Mouse (Mus musculus): ENCODE measurements around the gene Tac2. TPM values are rescaled to one million over a fixed set of nuclear protein-coding genes. Genes with fewer than 3 reads are reported as not detected.

Gene Tac2
- total RNA-seq (2021), result 10 to 100 TPM; 14.5 to 17.8 TPM

DNA sequence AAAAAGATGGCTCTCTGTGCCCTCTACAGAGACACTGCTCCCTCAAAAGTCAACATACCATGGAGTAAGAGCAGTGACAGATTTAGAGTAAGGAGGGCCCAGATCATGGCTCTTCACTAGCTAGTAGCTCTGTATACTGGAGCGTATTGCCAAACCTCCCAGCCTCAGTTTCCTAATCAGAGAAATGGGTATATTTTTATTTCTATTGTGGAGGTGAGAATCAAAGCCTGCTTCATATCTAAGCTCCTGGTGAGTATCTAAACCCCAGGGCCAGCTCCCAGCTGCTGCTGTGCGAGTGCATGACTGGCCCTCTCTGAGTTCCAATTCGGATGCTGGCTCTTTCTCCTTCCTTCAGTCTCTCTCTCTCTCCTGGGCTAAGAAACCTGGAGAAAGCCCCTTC, at the start of gene Tac2:
Gene Tac2, plus strand, starts transcription at position 301 of the 400 bp plus-strand sequence.
- no peak for DNase-seq (ENCODE audit: extremely low spot score in 1 of 2, low spot score in 2 of 2)
- intact Hi-C loops (cut with DNase I), result no loop called here

DNA sequence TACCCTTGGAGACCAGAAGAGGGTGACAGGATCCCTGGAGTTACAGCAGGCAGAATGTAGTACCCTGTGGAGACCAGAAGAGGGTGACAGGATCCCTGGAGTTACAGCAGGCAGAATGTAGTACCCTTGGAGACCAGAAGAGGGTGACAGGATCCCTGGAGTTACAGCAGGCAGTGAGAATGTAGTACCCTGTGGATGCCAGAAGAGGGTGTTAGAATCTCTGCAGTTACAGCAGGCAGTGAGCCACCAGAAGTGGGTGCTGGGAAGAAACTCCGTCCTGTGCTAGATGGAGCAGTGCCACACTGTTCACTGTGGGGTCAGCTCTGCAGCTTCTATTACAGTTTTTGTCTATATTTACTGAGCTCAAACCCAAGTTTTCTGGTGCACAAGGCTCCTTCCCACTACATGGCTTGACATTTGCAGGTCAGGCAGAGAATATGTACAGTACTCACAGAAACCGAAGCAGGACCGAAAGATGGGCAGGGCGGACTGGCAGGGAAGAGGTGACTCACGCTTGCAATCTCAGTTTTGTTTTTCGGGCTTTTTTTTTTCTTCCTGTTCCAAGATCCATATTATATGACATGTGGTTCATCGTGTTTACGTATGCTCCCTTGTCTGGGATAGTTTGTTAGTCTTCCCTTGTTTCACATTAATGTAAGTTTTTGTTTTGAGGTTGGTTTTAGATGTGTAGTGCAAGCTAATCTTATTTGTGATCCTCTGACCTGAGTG, 49.3 kb upstream of the Tac2 start:
- intact Hi-C loops (cut with DNase I), result loop anchor here (5.0 kb wide), 2 partner anchors 33 to 262 kb away; partner anchors contain the start of gene Stat6
- peak; percentile 89 to 91 for DNase-seq (ENCODE audit: extremely low spot score in 1 of 2, low spot score in 2 of 2)

DNA sequence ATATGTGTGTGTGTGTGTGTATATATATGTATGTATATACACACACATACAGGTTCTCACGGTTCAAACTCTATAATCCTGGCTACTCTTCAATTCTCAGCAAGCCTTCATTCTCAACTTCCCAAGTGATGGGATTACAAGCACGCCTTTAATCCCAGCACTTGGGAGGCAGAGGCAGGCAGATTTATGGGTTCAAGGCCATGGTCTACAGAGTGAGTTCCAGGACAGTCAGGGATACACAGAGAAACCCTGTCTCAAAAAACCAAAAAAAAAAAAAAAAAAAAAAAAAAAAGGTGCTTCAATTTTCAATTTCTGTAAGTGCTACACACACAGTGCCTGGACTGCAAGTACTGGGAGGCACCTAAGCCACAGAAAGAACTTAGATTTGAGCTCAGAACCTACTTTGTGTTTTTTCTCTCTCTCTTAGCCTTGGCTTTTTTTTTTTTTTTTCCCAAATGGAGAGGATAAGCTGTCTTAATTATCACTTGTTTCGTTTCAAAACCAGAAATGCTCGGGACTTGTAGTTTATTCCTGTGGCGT, 48.3 kb upstream of the Tac2 start:
- DNase-seq (ENCODE audit: extremely low spot score in 1 of 2, low spot score in 2 of 2), result no peak
- intact Hi-C loops (cut with DNase I), result loop anchor here (5.0 kb wide), 2 partner anchors 34 to 261 kb away; partner anchors contain the start of gene Stat6

DNA sequence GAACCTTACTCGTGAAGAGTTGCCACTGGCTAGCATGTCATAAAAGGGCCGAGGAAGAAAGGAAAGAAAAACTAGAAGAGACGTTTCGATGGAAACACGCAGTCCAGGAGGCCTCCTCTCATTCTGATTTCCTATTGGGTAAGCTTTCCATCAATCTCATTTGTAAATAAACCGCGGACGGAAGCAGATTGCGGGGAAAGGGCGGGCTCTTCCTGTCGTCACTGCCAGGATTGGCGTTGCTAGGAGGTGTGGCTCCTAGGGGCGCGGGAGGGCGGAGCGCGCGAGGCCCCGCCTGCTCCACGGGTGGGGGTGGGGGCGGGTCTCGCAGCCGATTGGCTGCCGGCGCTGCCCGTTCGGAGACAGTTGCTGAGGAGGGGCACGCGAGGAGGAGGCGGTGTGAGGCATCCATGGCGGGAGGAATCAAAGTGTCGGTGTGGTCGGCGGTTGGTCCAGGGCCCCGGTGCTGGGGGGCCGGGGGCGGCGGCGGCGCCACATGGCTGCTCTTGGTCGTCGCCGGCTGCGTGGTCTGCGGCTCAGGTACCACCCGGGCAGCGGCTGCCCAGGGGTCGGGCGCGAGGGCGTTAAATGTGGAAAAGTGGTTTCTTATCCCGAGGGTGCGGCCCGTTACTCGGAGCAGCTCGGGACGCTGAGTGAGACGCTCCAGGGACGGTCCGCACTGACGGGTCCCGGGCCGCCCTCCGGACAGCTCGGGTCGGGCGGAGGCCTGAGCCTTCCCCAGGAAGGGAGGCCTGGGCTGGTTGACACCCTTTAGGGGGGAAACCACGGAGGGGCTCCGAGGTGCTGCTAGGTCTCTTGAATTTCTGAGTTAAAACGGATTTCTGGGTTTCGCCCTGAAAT, 47.4 kb upstream of the Tac2 start:
- intact Hi-C loops (cut with DNase I), result loop anchor here (5.0 kb wide), 2 partner anchors 35 to 260 kb away; partner anchors contain the start of gene Stat6
- DNase-seq (ENCODE audit: extremely low spot score in 1 of 2, low spot score in 2 of 2), result peak; percentile 94 to 95

DNA sequence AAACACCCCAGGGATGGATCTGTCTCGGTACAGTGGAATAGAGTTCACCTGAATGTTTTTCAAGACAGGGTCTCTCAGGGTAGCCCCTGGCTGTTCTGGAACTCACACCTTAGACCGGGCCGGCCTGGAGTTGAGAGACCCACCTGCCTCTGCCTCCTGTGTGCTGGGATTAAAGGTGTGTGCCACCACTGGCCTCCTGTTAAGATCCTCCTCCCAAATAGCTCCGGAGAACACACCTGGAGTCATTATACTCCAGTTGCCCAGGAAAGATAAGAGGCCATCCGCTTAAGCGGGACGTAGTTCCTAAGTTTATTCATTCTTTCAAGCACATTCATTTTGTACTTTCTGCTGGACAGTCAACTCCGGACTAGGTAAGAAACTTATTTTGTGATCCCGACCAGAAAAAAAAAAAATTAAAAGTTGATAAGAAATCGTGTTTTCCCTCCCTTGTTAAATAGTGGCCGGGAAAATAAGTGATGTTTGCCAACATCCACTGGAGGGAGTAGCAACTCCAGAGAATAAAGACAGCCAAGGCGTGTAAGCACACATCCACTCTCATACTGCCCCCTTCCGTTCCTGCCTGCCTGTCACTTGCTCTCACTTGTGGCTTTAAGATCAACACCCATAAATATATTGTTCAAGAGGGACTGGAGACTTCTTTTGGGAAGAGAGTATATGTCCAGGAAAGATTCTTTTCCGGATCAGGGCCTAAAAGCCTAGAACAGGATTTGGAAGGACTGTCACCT, 46.5 kb upstream of the Tac2 start:
- DNase-seq (ENCODE audit: extremely low spot score in 1 of 2, low spot score in 2 of 2), result peak in 1 of 2 experiments; percentile 78
- intact Hi-C loops (cut with DNase I), result loop anchor here (2.0 to 5.0 kb wide), 3 partner anchors 35 to 260 kb away; partner anchors contain the start of gene Stat6

DNA sequence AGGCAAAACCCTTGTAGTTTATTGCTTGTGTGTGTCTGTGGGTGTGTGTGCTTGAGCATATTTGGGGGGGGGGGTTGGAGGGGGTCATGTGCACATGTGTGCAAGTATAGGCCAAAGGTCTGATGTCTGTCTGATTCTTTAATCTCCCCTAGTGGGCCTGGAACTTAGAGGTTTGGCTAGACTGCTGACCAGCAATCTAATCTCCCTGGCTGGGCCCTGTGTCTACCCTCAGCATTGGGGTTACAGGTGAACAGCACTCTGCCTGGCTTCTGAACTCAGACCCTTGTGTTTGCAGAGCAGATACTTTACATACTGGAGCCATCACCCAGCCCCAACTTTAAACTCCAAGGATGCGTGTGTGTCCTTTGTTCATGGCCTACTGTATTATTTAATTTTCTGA, 45.1 kb upstream of the Tac2 start:
- intact Hi-C loops (cut with DNase I), result loop anchor here (2.0 to 5.0 kb wide), 3 partner anchors 37 to 258 kb away; partner anchors contain the start of gene Stat6
- no peak for DNase-seq (ENCODE audit: extremely low spot score in 1 of 2, low spot score in 2 of 2)

DNA sequence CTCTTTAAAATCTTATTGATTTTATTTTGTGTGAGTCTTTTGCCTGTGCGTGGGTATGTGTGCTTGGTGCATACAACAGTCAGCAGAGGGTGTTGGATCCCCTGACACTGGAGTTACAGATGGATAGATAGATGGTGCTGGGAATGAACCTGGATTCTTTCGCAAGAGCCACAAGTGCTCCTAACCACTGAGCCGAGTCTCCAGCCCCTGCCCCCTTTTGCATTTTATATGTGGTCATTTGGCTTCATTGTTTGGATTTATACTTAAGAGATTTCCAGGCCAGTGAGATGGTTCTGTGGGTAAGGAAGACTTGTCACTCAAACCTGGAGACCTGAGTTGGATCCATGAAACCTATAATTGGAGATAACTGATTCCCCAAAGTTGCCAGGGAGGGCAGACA, 44.4 kb upstream of the Tac2 start:
- intact Hi-C loops (cut with DNase I), result loop anchor here (2.0 to 10.0 kb wide), 4 partner anchors 38 to 325 kb away; partner anchors contain the start of genes Hsd17b6 and Stat6
- DNase-seq (ENCODE audit: extremely low spot score in 1 of 2, low spot score in 2 of 2), result no peak

DNA sequence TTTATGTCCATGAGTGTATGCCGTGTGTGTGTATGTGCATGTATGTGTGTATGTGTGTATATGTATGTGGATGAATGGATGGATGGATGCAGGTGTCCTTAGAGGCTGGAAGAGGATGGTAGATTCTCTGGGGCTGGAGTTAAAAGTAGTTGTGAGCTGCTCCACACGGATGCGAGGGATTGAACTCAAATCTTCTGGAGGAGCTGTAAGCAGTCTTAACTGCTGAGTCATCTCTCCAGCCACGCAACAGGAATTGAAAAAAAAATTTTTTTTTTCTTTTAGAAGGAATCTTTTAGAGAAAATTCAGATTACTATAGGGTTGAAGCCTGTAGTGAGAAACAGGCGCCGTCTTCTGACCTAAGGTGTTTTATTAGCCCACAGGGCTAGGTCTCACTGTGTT, 41.4 kb upstream of the Tac2 start:
- intact Hi-C loops (cut with DNase I), result loop anchor here (10.0 kb wide), 1 partner anchor 322 kb away; the partner anchor contains the start of gene Hsd17b6
- no peak for DNase-seq (ENCODE audit: extremely low spot score in 1 of 2, low spot score in 2 of 2)

DNA sequence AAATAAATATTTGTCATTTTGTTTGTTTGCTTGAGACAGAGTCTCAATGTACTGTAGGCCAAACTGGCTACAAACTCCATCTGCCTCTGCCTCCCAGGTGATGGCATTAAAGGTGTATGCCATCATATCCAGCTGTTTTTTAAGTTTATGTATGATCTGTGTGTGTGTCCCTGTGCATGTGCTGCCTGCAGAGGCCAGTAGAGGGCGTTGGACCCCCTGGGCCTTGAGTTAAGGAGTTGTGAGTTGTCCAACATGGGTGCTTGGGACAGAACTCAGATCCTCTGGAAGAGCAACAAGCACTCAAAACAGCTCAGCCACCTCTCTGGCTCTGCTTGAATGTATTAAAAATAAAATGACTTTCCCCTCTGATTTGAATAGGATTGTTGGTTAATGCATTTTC, 33.2 kb upstream of the Tac2 start:
- no peak for DNase-seq (ENCODE audit: extremely low spot score in 1 of 2, low spot score in 2 of 2)
- intact Hi-C loops (cut with DNase I), result no loop called here

DNA sequence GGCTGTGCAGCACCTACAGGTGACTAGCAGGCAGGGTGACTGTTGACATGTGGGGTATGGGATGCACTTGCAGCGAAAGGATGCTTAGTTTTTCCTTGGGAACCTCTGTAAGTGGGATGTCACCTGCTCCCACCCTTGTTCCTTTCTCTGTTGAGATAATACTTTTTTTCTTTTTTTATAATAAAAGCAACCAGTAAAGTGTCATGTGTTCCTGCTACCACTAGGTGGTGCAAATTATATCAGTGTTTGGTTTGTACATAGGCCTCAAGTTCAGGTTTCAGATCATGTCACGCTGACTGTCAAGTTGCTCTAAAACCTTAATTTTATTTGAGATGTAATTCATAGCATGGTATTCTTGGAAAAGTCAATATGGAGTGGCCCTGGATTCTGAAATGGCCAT, 29.6 kb upstream of the Tac2 start:
- DNase-seq (ENCODE audit: extremely low spot score in 1 of 2, low spot score in 2 of 2), result no peak
- intact Hi-C loops (cut with DNase I), result loop anchor here (5.0 kb wide), 1 partner anchor 38 kb away; no protein-coding TSS in a partner anchor

DNA sequence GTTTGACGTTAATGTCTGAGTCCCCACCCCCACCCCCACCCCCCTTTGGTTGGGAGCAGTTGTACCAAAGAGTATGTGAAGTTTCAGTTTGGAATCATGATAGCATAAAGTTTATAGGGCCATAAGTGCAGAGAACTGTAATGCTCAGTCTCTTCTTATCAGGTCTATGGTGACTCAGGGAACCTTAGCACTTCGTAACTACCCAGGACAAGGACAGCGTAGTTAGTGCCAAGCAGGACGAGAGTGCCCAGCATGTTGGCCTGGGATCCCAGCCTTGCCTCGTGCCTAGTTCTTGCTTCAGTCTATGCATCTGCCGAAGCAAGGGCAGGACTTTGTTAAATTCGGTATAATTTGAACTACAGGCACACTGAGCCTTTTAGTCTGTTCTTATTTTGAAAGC, 28.5 kb upstream of the Tac2 start:
- intact Hi-C loops (cut with DNase I), result loop anchor here (5.0 kb wide), 1 partner anchor 37 kb away; no protein-coding TSS in a partner anchor

DNA sequence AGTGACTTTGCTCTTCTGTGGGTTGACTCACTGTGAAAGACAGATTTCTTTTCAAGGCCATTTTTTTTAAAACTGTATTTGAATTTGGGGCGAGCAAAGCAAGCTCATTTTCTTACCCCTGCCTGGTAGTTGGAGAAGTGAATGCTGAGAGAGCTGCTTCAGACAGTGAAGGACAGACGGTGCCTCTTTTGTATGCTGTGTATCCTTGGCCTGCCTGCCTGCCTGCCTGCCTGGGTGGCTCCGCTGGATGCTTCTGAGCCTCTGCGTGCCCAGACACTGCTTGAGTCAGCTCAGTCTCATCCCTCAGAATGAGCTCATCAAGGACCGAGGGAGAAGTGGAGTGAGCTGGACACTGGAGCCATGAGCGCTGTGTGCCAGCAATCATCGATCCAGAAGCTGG, 25.3 kb upstream of the Tac2 start:
- no peak for DNase-seq (ENCODE audit: extremely low spot score in 1 of 2, low spot score in 2 of 2)
- intact Hi-C loops (cut with DNase I), result loop anchor here (5.0 kb wide), 1 partner anchor 33 kb away; no protein-coding TSS in a partner anchor

More for the DNA sequence above, 28.5 kb upstream of the Tac2 start:
- DNase-seq (ENCODE audit: extremely low spot score in 1 of 2, low spot score in 2 of 2), result no peak

DNA sequence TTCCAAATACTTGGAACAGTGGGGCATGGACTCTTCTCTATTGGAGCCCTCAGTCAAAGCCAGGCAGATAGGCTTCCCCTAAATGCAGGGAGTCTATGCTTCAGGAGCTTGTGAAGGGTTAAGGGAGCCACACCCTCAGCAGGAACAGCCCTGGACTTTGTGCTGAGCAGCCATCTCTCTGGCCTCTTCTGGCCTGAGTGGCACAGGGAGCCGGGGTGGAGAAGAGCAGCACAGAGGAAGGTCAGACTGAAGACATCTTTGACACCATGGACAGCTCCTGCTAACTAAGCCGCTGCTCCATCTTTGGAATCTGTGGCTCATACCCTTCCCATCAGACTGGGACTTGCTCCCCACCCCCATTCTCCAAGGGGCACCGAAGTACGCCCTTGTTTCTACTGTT, 21.0 kb upstream of the Tac2 start:
- no peak for DNase-seq (ENCODE audit: extremely low spot score in 1 of 2, low spot score in 2 of 2)
- intact Hi-C loops (cut with DNase I), result no loop called here

DNA sequence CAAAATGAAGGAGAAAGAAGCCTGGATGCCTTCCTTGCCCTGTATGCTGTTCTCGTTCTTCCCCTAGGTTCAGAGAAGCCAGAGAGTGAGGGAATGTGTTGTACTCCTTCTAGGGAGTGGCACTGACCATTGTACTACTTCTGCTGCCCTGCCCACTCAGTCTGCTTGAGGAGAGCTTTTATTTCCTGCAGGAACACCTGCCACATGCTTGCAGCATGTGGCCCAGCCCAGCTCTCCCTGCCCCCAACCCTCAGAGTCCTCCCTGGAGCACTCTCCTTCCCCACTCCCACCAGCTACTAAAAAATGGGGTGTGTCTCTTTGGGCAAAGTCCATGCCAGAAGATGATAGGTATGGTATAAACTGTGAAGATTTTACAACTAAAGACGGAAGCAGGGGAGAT, 20.0 kb upstream of the Tac2 start:
- intact Hi-C loops (cut with DNase I), result no loop called here
- DNase-seq (ENCODE audit: extremely low spot score in 1 of 2, low spot score in 2 of 2), result no peak

DNA sequence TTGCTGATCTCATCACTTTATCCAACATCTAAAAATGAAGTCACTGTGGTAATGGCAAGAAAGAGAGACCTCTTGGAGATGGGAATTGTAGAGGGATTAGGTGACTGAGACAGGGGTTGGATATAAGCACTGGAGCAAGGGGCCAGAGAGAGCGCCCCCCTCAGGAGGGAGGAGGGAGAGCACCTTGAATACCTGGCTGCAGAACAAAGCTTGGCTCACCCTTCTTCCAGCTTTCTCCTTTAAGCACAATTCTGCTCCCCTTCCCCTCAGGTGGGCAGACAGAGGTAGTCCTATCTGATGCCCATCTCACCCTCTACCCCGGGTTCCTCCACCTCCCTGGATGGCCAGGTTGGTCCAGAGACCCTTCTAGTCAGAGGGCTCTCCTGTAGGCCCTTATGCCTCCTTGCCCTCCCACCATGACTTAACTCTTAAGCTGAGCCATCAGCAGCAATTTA, 19.5 kb upstream of the Tac2 start, which contains the start of gene Myo1a:
Gene Myo1a, plus strand, starts transcription at position 405 of the 455 bp plus-strand sequence.
- no peak for DNase-seq (ENCODE audit: extremely low spot score in 1 of 2, low spot score in 2 of 2)
- intact Hi-C loops (cut with DNase I), result no loop called here

DNA sequence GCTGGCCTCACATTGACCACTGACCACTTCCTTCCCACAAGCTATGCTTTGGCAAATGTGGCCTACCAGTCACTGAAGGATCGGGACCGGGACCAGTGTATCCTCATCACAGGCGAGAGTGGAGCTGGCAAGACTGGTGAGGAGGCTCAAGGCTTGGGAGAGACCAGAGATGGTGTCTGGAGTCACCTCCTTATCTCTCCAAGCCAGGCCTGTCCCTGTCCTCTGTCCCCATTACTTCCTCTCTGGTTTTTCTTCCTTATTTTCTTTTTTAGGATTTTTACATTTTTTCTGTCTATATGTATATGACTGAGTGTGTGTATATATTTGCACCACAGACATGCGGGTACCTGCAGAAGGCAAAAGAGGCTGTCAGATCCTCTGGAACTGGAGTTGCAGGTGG, 18.5 kb upstream of the Tac2 start:
- intact Hi-C loops (cut with DNase I), result no loop called here
- DNase-seq (ENCODE audit: extremely low spot score in 1 of 2, low spot score in 2 of 2), result no peak

DNA sequence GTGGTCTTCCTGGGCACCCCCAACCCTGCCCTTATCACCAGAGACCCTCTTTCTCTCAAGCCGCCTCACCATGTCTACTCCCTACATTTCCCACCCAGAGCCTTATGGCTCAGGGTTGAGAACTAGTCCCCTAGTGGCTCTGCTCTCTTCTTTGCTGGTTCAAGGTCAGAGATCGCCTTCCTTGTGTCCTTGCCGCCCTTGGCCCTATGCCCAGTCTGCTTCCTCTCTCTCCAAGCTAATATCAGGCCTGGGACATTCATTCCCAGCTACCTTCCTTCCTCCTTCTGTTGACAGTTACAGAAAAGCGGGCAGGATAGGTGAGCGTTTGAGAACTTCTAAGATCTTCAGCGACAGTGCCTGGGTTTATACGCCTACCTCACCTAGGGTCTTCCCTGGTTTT, 16.6 kb upstream of the Tac2 start:
- intact Hi-C loops (cut with DNase I), result no loop called here
- no peak for DNase-seq (ENCODE audit: extremely low spot score in 1 of 2, low spot score in 2 of 2)

DNA sequence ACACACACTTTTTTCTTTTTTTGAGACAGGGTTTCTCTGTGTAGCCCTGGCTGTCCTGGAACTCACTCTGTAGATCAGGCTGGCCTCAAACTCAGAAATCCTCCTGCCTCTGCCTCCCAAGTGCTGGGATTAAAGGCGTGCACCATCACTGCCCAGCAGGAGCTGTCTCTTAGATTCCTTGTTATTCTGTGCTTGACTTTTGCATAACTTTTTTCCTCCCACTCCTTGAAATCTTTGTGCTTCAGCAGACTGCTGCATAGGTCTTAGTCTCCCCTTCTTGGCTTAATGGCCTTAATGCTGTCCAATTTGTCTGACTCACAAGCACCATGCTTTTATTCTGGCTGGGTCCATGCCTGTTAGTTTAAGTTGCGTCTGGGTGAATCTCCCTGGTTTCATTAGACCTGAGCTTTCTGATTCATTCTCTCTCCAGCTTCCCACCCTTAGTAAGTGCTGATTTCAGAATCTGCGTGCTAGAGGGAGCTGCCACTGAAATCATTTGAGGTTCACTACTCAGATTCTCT, 15.4 kb upstream of the Tac2 start:
- DNase-seq (ENCODE audit: extremely low spot score in 1 of 2, low spot score in 2 of 2), result no peak
- intact Hi-C loops (cut with DNase I), result no loop called here

Data from left cerebral cortex, postnatal 10 days (tissue).